Mouse (Mus musculus): ENCODE data around the gene Wdr86.

DNA sequence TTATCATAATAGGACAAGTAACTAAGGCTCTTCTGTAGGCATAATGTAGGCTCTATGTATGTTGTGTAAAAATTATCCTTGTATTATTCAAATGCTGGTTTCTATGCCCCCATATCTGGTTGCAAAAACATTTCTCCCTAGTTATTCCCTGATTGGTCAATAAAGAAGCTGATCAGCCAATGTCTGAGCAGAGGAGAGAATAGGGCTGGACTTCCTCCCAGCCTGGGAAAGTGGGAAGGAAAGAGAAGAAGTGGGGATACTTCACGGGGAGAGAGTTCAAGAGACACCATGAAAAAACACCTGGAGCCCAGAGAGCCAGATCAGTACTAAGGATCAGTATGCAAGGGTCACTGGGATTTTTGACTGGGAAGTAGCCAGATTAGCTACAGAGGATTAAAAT lies 49.1 kb downstream of the Wdr86 start:
- TF ChIP-seq CTCF (IDR thresholded peaks at IDR 0.05; ENCODE audit: extremely low read depth, insufficient read length, insufficient replicate concordance, low read depth, low read length) (no peak), POLR2A (IDR thresholded peaks at IDR 0.05; ENCODE audit: low read depth, low read length) (no peak)

Measured in small intestine, adult 2 months (tissue).